Mouse (Mus musculus): Measurements from ENCODE around the gene Gm13305.
"Not testable (repeated sequence)": the region's sequence is repeated elsewhere in the genome, so short reads cannot be mapped to it uniquely, and the experiment has no call there.

Gene Gm13305

DNA sequence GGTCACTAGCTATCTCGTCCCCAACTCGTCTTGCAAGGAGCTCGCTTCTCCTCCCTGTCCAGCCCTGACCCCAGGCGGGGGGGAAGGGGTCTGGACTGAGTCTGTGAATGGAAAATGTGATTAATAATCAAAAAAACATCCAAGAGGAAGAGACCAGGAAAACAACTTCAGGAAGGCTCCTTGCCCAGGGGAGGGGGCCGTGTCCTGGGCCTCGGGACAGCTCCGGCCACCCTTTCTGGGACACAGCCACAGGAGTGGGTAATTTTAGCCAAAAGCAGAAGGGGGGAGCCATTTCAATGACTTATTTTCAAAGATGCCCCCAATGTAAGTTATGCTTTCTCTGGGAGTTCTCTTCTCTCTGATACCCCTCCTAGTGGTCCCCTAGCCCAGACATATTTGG, at the start of gene Gm13305:
Gene Gm13305 (minus strand): TSS at position 101 of the 400 bp plus-strand sequence.
- not testable (repeated sequence) for DNase-seq (ENCODE audit: low read depth, low spot score)

DNA sequence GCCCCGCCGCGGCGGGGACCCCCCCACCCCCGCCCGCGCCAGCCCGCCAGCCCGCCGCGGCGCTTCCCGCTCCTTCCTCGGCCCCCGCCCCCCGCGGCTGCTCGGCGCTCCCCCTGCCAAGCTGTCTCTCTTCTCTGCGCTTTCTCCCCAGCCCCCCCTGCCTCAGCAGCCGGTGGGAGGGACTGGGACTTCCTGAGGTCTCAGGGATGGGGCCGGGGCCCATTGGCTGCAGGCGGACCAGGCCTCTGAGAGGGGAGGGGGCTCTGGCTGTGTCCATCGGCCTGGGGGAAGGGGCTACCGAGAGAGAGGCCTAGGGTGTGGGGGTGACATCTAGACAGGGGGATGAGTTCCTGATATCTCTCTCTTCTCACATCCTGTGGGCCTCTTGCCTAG, 16.6 kb upstream of the Gm13305 start:
- not testable (repeated sequence) for DNase-seq (ENCODE audit: low read depth, low spot score)

- DNase-seq (ENCODE audit: low read depth, low spot score), result not testable (repeated sequence)
Measured at GRCm38 (mm10) chr4:42184324-42184979, 16.0 kb upstream of the Gm13305 start.

DNA sequence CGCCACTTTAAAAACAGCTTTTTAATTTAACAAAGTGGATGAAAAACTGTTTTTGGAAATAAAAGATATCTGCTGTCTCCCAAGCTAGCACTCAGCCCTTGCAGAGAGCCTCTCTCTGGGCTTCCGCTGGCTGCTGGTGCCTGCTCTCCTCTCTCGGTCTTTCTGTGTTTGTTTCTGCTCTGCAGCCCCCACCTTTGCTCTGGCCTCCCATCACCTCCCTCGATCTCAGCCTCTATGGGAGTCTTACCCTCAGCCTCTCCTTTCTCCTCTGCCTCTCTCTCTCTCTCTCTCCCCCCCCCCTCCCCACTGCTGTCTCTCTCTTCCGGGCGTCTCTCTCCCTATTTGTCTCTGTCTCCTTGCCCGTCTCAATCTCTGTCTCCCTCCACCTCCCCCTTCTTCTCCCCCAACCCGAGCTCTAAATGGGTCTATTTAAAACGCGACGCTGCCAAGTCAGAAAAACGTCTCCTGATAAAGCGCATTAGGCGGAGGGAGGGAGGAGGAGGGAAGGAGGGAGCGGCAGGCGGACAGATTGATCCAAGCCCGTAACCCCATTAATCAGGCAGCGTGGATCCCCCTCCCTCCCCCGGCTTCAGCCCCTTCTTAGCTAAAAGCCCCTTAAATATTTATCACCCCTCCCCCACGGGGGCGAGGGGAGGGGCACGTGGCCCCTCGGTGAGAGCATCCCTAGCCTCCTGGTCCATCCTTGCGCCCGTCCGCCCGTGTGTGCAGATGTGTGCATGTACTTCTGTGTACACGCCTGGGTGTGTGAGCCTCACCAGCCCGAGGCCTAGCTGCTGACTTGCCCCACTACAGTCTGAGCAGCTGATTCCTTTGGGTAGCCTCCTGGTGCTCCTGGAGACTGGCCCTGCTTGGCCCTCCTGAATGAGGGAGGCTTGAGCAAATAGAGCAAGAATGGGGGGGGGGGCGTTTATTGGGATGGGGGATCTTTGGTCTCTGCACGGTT, 15.1 kb upstream of the Gm13305 start:
- DNase-seq (ENCODE audit: low read depth, low spot score), result not testable (repeated sequence)

DNA sequence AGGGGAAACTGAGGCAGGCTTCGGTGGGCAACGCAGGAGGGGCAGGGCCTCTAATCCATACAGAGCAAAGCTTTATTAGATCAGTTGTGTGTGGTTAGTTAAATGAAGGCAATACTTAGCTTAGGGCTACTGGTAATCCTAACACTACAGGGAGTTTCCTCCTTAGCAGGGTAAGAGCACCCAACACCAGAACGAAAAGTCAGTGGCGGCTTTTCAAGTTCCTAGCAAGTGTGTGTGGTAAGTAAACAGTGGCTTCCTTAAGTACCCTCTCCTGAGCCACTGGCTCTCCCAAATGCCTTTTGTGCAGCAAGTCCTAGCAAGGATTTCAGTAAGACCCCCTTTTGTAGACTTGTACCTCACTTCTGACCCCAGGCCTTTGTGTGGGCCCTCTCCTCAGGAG, 9.8 kb upstream of the Gm13305 start:
- DNase-seq (ENCODE audit: low read depth, low spot score), result not testable (repeated sequence)

GRCm38 (mm10) chr4:42153136-42153535, 15.3 kb downstream of the Gm13305 start, which contains the start of gene Gm13306:
Gm13306 (plus strand) TSS chr4:42153436.
- not testable (repeated sequence) for DNase-seq (ENCODE audit: low read depth, low spot score)

- not testable (repeated sequence) for DNase-seq (ENCODE audit: low read depth, low spot score)
Measured at GRCm38 (mm10) chr4:42114517-42114916, 53.9 kb downstream of the Gm13305 start, which contains the start of gene Gm13304. Gm13304 (plus strand) TSS chr4:42114817.

Data from ZHBTc4 (cell line).